Mouse (Mus musculus): Measurements from ENCODE around the gene Pgc. TPM values are rescaled to one million over a fixed set of nuclear protein-coding genes. Genes with fewer than 3 reads are reported as not detected.
A peak's percentile ranks its signal among the peaks of the same experiment; 100 is the strongest.

Gene Pgc
- polyA plus RNA-seq, 1 experiment from 2014 or later: not detected

DNA sequence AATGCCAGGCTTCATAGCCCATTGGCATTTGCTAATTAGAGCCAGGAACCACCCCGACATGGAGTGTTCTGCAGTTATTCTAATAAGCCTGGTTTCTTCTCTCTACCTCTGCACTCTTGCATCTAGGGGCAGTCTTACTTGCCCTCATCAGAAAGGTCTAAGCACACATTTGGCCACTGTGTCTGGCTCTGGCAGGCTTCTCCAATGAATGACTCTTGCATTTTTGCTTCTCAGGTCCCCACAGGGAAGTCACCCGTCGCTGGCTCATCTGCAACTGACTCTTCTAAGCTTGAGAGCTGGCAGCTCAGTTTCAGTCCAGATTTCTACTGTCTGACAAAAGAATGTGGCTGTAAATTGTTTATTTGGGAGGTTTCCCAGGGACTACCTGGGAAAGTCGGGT lies 39.3 kb downstream of the Pgc start:
- no peak overlapping the region for H3K4me2 ChIP-seq (replicated peaks; ENCODE audit: low read depth, low read length)
- H3K27ac ChIP-seq (ENCODE audit: low read depth, low read length): no peak overlapping the region
- H3K36me3 ChIP-seq (ENCODE audit: control insufficient read depth, insufficient read depth, low read length): no peaks in the 10 kb centered on the region
- no peak for ATAC-seq (ENCODE audit: low FRiP score, low TSS enrichment)
- H3K4me1 ChIP-seq (ENCODE audit: control insufficient read depth, insufficient read depth, low read length): no peaks in the 10 kb centered on the region; the same call in 1 of the 2 replicates
- WGBS: 71% methylated on average over 4 of the region's 4 CpGs
- H3K9ac ChIP-seq (ENCODE audit: low read depth, low read length): no peak overlapping the region
- no peaks in the 10 kb centered on the region for H3K9me3 ChIP-seq (ENCODE audit: control insufficient read depth, low read length)
- H3K27me3 ChIP-seq (ENCODE audit: control insufficient read depth, insufficient read depth, low read length): no peaks in the 10 kb centered on the region
- H3K4me3 ChIP-seq (ENCODE audit: low read length): no peak overlapping the region

DNA sequence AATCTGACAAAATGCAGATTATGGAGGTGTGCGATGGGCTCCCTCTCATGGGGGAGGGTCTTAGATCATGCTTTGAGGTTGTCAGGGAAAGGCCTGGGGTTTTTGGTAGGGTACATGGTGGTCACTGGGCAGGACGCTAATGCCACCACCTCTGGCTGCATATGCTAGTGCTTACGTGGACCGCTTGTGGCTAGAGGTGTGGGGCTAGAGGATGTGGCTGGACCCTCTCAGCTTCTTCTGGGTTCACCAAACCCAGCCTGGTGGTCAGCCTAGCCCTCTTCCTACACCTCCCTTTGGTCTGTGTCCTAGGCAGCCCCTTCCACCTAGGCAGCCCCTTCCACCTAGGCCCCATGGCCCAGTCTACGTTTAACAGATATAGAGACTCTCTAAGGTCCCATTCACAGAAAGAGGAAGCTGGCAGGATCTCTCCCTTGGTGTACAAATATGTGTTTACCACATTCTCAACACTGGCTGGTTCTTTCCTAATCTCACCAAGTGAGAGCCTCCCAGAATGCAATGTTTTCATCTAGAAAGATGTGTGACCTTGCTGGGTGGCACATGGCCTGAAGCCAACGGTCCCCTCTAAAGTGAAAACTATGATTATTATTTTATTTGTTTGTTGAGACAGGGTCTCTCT lies 39.9 kb downstream of the Pgc start:
- Histone ChIP-seq H3K27me3 (ENCODE audit: control insufficient read depth, insufficient read depth, low read length) (no peaks in the 10 kb centered on the region), H3K27ac (ENCODE audit: low read depth, low read length) (no peak overlapping the region), H3K4me3 (ENCODE audit: low read length) (no peak overlapping the region), H3K9ac (ENCODE audit: low read depth, low read length) (no peak overlapping the region), H3K9me3 (ENCODE audit: control insufficient read depth, low read length) (no peaks in the 10 kb centered on the region), H3K4me2 (replicated peaks; ENCODE audit: low read depth, low read length) (no peak overlapping the region), H3K36me3 (ENCODE audit: control insufficient read depth, insufficient read depth, low read length) (no peaks in the 10 kb centered on the region), H3K4me1 (ENCODE audit: control insufficient read depth, insufficient read depth, low read length) (no peaks in the 10 kb centered on the region; the same call in 1 of the 2 replicates)
- no peak for ATAC-seq (ENCODE audit: low FRiP score, low TSS enrichment)
- 94% methylated on average over 6 of the region's 6 CpGs for WGBS

DNA sequence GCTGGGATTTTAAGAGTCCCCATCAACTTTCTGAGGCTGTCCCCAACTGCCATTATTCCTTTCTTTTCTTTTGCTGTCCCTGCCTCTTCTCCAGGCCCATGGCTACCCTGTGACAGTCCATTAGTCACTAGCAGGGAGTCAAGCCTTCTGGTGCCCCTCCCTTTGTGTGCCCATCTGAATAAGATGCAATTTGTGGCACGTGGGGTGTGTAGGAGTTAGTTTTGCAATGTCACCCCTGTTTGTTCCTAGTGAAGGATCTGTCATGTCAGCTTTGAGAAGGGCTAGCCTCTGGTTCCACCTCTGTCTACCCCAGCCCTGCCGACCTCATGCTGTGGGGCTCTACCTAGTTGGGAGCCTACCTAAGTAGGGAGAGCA lies 40.4 kb downstream of the Pgc start:
- ATAC-seq (ENCODE audit: low FRiP score, low TSS enrichment): no peak
- WGBS: 60% methylated on average over 2 of the region's 2 CpGs
- Histone ChIP-seq H3K9me3 (ENCODE audit: control insufficient read depth, low read length) (peaks cover 2% of the 10 kb centered on the region), H3K9ac (ENCODE audit: low read depth, low read length) (no peak overlapping the region), H3K27ac (ENCODE audit: low read depth, low read length) (no peak overlapping the region), H3K36me3 (ENCODE audit: control insufficient read depth, insufficient read depth, low read length) (no peaks in the 10 kb centered on the region), H3K27me3 (ENCODE audit: control insufficient read depth, insufficient read depth, low read length) (no peaks in the 10 kb centered on the region), H3K4me2 (replicated peaks; ENCODE audit: low read depth, low read length) (no peak overlapping the region), H3K4me3 (ENCODE audit: low read length) (no peak overlapping the region), H3K4me1 (ENCODE audit: control insufficient read depth, insufficient read depth, low read length) (no peaks in the 10 kb centered on the region; the same call in 1 of the 2 replicates)

GRCm38 (mm10) chr17:47767456-47768141 lies 41.0 kb downstream of the Pgc start:
- 48% methylated on average over 14 of the region's 17 CpGs for WGBS
- Histone ChIP-seq H3K9me3 (ENCODE audit: control insufficient read depth, low read length) (peaks cover 5% of the 10 kb centered on the region), H3K27ac (ENCODE audit: low read depth, low read length) (no peak overlapping the region), H3K4me3 (ENCODE audit: low read length) (no peak overlapping the region), H3K27me3 (ENCODE audit: control insufficient read depth, insufficient read depth, low read length) (no peaks in the 10 kb centered on the region), H3K4me2 (replicated peaks; ENCODE audit: low read depth, low read length) (no peak overlapping the region), H3K36me3 (ENCODE audit: control insufficient read depth, insufficient read depth, low read length) (no peaks in the 10 kb centered on the region), H3K9ac (ENCODE audit: low read depth, low read length) (no peak overlapping the region), H3K4me1 (ENCODE audit: control insufficient read depth, insufficient read depth, low read length) (no peaks in the 10 kb centered on the region)
- no peak for ATAC-seq (ENCODE audit: low FRiP score, low TSS enrichment)

- ATAC-seq (ENCODE audit: low FRiP score, low TSS enrichment): no peak
- no peak overlapping the region for H3K9ac ChIP-seq (ENCODE audit: low read depth, low read length)
- no peak overlapping the region for H3K4me2 ChIP-seq (replicated peaks; ENCODE audit: low read depth, low read length)
- peaks cover 5% of the 10 kb centered on the region for H3K9me3 ChIP-seq (ENCODE audit: control insufficient read depth, low read length)
- H3K27me3 ChIP-seq (ENCODE audit: control insufficient read depth, insufficient read depth, low read length): no peaks in the 10 kb centered on the region
- no peak overlapping the region for H3K4me3 ChIP-seq (ENCODE audit: low read length)
- no peak overlapping the region for H3K27ac ChIP-seq (ENCODE audit: low read depth, low read length)
- H3K36me3 ChIP-seq (ENCODE audit: control insufficient read depth, insufficient read depth, low read length): no peaks in the 10 kb centered on the region
- 41% methylated on average over 12 of the region's 12 CpGs for WGBS
- H3K4me1 ChIP-seq (ENCODE audit: control insufficient read depth, insufficient read depth, low read length): no peaks in the 10 kb centered on the region
These were observed 42.1 kb downstream of the Pgc start for GRCm38 (mm10) chr17:47768707-47769276.

DNA sequence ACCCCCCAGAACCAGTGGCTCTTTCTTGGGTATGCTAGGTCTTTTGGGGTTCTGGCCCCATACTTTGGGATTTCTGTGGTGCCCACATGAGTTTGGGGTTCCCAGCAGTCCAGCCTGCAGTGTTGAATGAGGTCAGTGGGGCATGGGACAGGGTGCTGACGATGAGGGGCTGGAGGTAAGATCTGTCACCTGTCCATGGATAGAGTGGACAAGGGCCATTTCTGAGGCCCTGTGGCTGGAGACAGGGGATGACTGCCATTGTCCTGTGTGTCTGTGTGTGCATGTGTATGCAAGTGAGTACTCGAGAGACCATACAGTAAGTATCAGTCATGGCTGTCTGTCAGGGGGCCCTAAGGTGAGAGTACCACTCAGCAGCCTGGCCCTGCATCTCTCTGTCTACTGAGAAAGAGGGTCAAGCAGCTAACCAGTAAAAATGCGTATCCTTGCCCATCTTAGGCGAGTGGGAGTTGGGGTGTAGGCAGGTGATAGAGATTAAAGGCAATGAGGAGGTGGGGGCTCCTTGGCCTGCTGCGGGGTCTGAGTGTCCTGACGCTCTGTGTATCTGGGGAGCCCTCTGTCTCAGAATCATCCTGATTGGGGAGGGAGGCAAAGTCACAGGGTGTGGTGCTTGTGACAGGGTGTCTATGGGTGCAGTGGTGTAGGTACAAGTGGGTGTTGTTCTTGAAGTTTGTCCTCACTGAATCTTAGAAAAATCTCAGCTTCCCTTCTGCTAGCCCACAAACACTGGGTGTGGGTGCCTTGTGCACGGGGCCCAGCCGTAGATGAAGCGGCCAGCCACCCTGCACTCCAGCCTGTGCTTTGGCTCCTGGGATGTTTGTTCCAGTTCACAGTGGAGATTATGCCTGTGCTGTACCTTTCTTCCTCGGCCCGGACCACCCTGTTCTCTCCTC lies 43.0 kb downstream of the Pgc start:
- 78% methylated on average over 11 of the region's 11 CpGs for WGBS

DNA sequence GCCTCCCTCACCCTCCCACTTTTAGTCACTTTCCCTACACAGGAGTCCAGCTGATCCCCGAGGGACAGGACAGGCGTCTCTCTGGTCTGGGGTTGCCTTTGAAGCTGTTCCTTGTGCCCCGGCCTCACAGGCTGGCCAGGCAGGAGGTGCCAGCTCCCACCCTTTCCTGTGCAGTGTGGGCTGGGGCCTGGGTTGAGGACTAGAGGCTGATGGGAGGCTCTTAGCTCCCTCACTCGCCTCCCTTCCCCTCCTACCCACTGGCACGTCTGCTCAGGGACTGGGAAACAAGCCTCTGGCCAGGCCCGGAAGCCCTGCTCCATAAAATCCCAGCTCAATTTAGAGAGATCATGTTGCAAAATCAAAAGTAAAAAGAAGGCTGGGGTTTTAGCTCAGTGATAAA lies 47.0 kb downstream of the Pgc start:
- Histone ChIP-seq H3K27ac (ENCODE audit: low read depth, low read length) (no peak overlapping the region), H3K4me3 (ENCODE audit: low read length) (no peak overlapping the region), H3K4me2 (replicated peaks; ENCODE audit: low read depth, low read length) (no peak overlapping the region), H3K36me3 (ENCODE audit: control insufficient read depth, insufficient read depth, low read length) (no peaks in the 10 kb centered on the region), H3K9me3 (ENCODE audit: control insufficient read depth, low read length) (peaks cover 5% of the 10 kb centered on the region), H3K9ac (ENCODE audit: low read depth, low read length) (no peak overlapping the region), H3K4me1 (ENCODE audit: control insufficient read depth, insufficient read depth, low read length) (no peaks in the 10 kb centered on the region), H3K27me3 (ENCODE audit: control insufficient read depth, insufficient read depth, low read length) (no peaks in the 10 kb centered on the region)
- 0 out of 2 replicates have a peak, but pooled peaks have one; percentile 25 for ATAC-seq (ENCODE audit: low FRiP score, low TSS enrichment)
- 25% methylated on average over 6 of the region's 6 CpGs for WGBS

More for the DNA sequence above, 43.0 kb downstream of the Pgc start:
- Histone ChIP-seq H3K4me1 (ENCODE audit: control insufficient read depth, insufficient read depth, low read length) (no peaks in the 10 kb centered on the region), H3K36me3 (ENCODE audit: control insufficient read depth, insufficient read depth, low read length) (no peaks in the 10 kb centered on the region), H3K9me3 (ENCODE audit: control insufficient read depth, low read length) (peaks cover 5% of the 10 kb centered on the region), H3K4me2 (replicated peaks; ENCODE audit: low read depth, low read length) (no peak overlapping the region), H3K27me3 (ENCODE audit: control insufficient read depth, insufficient read depth, low read length) (no peaks in the 10 kb centered on the region), H3K27ac (ENCODE audit: low read depth, low read length) (no peak overlapping the region), H3K9ac (ENCODE audit: low read depth, low read length) (no peak overlapping the region), H3K4me3 (ENCODE audit: low read length) (no peak overlapping the region)
- no peak for ATAC-seq (ENCODE audit: low FRiP score, low TSS enrichment)

DNA sequence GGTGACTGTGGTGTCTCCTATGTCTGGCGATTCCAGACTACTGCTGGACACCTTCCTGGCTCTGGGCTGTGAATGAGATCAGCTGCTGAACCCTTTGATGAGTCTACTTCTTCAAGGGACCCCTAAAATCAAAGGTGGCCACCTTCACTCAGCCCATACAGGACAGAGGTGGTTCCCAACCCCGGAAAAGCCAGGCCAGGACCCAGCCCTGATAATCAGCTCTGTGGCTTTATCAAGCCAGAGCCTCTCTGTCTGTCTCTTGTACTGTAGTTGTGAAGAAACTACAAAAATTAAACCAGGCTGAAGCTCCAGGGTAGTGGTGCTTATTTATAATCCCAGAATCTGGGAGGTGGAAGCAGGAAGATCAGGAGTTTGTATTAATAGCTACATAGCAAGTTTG lies 50.5 kb downstream of the Pgc start:
- Histone ChIP-seq H3K9ac (ENCODE audit: low read depth, low read length) (no peak overlapping the region), H3K4me2 (replicated peaks; ENCODE audit: low read depth, low read length) (no peak overlapping the region), H3K4me3 (ENCODE audit: low read length) (no peak overlapping the region), H3K27me3 (ENCODE audit: control insufficient read depth, insufficient read depth, low read length) (no peaks in the 10 kb centered on the region), H3K4me1 (ENCODE audit: control insufficient read depth, insufficient read depth, low read length) (no peaks in the 10 kb centered on the region), H3K27ac (ENCODE audit: low read depth, low read length) (no peak overlapping the region), H3K9me3 (ENCODE audit: control insufficient read depth, low read length) (peaks cover 2% of the 10 kb centered on the region), H3K36me3 (ENCODE audit: control insufficient read depth, insufficient read depth, low read length) (no peaks in the 10 kb centered on the region)
- WGBS: 40% methylated on average over 2 of the region's 2 CpGs
- ATAC-seq (ENCODE audit: low FRiP score, low TSS enrichment): no peak

Data from kidney, embryonic 14.5 days (tissue).